Mouse (Mus musculus) stomach, postnatal 0 days (tissue): Measurements from ENCODE around the gene Dach1.

Source experiments
- CTCF ChIP-seq: IDR thresholded peaks from 2 replicates; pipeline ENCODE4 v1.5.1; 2016; ENCODE audit warnings: antibody characterized with exemption, low read depth, mild to moderate bottlenecking, moderate library complexity
- EP300 ChIP-seq: optimal IDR thresholded peaks from 2 replicates; pipeline ENCODE3; 2016; ENCODE audit warnings: antibody characterized with exemption

GRCm38 (mm10) chr14:98046960-98047359 lies 122.6 kb downstream of the Dach1 start:
- TF ChIP-seq EP300 = no peak
- TF ChIP-seq CTCF = no peak
